Mouse (Mus musculus) kidney, embryonic 16.5 days (tissue): ENCODE measurements around the gene Hps1. TPM values are rescaled to one million over a fixed set of nuclear protein-coding genes. Genes with fewer than 3 reads are reported as not detected.

Source experiments
- ATAC-seq: fragments of 200-750 bp; cut with Nextera tagmentation; 2 replicates; pipeline ENCODE4 v1.8.0; 2017; ENCODE audit warnings: moderate TSS enrichment; ENCODE audit not compliant: low FRiP score, low TSS enrichment
- H3K27ac ChIP-seq: fragments of 300-500 bp; sonication (generic); 2 replicates; pipeline ENCODE4 v1.5.1; 2014; ENCODE audit warnings: low read length
- H3K27me3 ChIP-seq: fragments of 300-500 bp; sonication (generic); 2 replicates; pipeline ENCODE4 v1.6.1; 2014; ENCODE audit warnings: low read length, control low read depth, mixed read lengths; ENCODE audit not compliant: insufficient read depth
- H3K36me3 ChIP-seq: fragments of 300-500 bp; sonication (generic); 2 replicates; pipeline ENCODE4 v1.6.1; 2014; ENCODE audit warnings: low read length, control low read depth, mixed read lengths; ENCODE audit not compliant: insufficient read depth
- H3K4me1 ChIP-seq: fragments of 300-500 bp; sonication (generic); 2 replicates; pipeline ENCODE4 v1.6.1; 2014; ENCODE audit warnings: low read length, control low read depth, mixed read lengths; ENCODE audit not compliant: insufficient read depth
- H3K4me2 ChIP-seq: fragments of 300-500 bp; sonication (generic); replicated peaks from 2 replicates; pipeline ENCODE4 v1.6.1; 2014; ENCODE audit warnings: low read depth, low read length
- H3K4me3 ChIP-seq: fragments of 300-500 bp; sonication (generic); 2 replicates; pipeline ENCODE4 v1.5.1; 2014; ENCODE audit warnings: mild to moderate bottlenecking, low read length
- H3K9ac ChIP-seq: fragments of 300-500 bp; sonication (generic); replicated peaks from 2 replicates; pipeline ENCODE4 v1.6.1; 2014; ENCODE audit warnings: low read length
- H3K9me3 ChIP-seq: fragments of 300-500 bp; sonication (generic); 2 replicates; pipeline ENCODE4 v1.6.1; 2016; ENCODE audit warnings: low read length, control low read depth
- WGBS: fragments of 180-500 bp; shearing (Covaris S2); extraction: QIAGEN DNeasy Blood & Tissue Kit; methylation state at CpG from one replicate; pipeline ENCODE4 v1.1.7; 2014; 5-methylcytosine and 5-hydroxymethylcytosine counted together
- polyA plus RNA-seq: library from polyadenylated mRNA; unstranded; fragments of >200 nt; fragmentation: Nextera tagmentation; extraction: Ambion mirVana; gene quantifications from 2 replicates; pipeline ENCODE4 v1.2.1, GENCODE M21; 2015

Hps1 gene
- polyA plus RNA-seq, 1 experiment from 2014 or later = 16.8 TPM

GRCm38 (mm10) chr19:42725973-42726350 is 53.8 kb downstream of the Hps1 start:
- peak; percentile 36; the same call in 1 of the 2 replicates for ATAC-seq
- H3K9me3 ChIP-seq = no peaks in the 10 kb centered on the region
- no peaks in the 10 kb centered on the region for H3K36me3 ChIP-seq
- H3K4me3 ChIP-seq = no peak overlapping the region
- H3K4me2 ChIP-seq = no peak overlapping the region
- peak overlapping the region; percentile 70; the same call in 1 of the 2 replicates for H3K27ac ChIP-seq
- no peak overlapping the region for H3K9ac ChIP-seq
- WGBS = 36% methylated on average over 3 of the region's 3 CpGs
- H3K27me3 ChIP-seq = no peaks in the 10 kb centered on the region
- H3K4me1 ChIP-seq = peaks cover 32% of the 10 kb centered on the region

DNA sequence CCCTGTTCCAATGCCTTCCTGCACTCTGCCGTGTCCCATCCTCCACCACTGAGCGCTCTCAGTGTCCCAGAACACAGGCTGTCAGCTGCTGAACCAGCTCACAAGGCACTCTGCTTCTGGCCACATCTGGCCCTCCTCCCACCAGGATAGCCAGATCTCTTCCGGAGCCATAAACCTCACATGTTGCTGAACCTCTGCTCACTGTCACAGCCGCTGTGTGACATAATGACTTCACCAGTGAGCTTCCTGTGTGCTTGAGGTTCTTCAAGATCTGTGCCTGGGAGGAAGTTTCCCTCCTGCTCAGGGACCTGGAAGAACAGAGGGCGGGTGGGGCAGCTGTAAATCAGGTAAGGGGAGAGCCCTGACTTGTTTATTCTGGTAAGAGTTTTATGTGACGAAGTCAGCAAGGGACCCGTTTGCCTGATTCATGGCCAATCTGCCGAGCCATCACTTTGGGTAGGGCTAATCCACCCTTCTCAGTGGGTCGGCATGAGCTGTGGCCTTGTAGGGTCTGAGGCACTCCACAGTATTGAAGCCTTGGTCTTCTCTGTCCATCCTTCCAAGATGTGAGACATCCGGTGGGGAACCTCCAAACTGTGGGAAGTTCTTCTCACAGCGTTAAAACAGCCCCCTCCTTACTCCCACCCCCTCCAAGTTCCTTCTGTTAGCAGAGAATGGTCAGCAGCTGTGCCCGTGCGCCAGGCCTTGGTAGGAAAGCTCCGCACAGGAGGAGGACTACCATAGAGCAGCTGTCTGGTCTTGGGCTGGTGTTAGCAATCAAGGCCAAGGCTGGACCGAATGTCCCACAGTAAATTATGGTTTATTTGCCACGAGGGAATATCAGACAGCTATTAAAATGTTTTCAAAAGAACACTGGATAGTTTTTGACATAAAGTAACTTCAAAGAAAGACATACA is 54.5 kb downstream of the Hps1 start:
- H3K4me1 ChIP-seq = peaks cover 32% of the 10 kb centered on the region
- 14% methylated on average over 16 of the region's 16 CpGs for WGBS
- H3K9ac ChIP-seq = no peak overlapping the region
- no peaks in the 10 kb centered on the region for H3K9me3 ChIP-seq
- ATAC-seq = peak; percentile 70
- H3K4me2 ChIP-seq = no peak overlapping the region
- H3K27ac ChIP-seq = peak overlapping the region; percentile 70
- H3K36me3 ChIP-seq = no peaks in the 10 kb centered on the region
- no peaks in the 10 kb centered on the region for H3K27me3 ChIP-seq
- no peak overlapping the region for H3K4me3 ChIP-seq

DNA sequence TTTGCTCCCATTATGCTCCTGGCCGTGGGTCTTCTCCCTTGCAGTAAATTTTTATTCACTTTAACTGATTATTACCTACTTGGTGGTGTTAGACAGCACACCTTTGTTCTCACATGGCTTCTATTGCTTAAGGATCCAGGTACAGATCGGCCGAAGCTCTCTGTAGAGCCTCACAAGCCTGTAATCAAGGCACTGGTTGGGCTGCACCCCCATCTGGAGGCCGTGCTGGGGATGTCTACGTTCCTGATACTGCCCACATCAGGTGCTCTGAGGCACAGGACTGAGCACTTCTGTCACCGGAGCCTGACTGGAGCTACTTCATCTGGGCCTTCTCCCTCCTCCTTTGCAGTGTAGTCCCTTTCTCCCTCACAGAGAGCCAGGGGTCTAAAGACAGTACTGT is 56.5 kb downstream of the Hps1 start:
- no peak for ATAC-seq
- no peaks in the 10 kb centered on the region for H3K9me3 ChIP-seq
- no peaks in the 10 kb centered on the region for H3K27me3 ChIP-seq
- no peak overlapping the region for H3K27ac ChIP-seq
- H3K4me2 ChIP-seq = no peak overlapping the region
- H3K4me1 ChIP-seq = peaks cover 43% of the 10 kb centered on the region
- no peaks in the 10 kb centered on the region for H3K36me3 ChIP-seq
- H3K4me3 ChIP-seq = no peak overlapping the region
- H3K9ac ChIP-seq = no peak overlapping the region
- 60% methylated on average over 6 of the region's 6 CpGs for WGBS

DNA sequence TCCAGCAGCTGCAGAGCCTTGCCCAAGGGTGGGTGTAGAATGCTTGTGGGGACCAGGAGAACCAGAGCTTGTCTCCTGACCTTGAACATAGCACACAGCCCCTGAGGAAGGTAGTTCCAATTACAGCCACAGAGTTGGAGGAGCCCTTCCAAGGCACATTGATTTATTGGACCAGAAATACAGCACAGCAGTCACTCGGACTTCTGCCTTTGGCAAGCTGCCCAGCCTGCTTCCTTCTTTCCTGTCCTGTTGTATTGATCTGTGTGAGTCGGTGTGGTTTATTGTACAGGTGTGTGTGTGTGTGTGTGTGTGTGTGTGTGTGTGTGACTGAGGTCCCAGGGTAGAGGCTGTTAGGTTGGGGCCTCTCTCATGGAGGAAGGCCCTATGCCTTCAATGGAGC is 57.3 kb downstream of the Hps1 start:
- Histone ChIP-seq H3K4me3 (no peak overlapping the region), H3K9me3 (no peaks in the 10 kb centered on the region), H3K27ac (no peak overlapping the region), H3K9ac (no peak overlapping the region), H3K27me3 (no peaks in the 10 kb centered on the region), H3K36me3 (no peaks in the 10 kb centered on the region), H3K4me1 (peaks cover 43% of the 10 kb centered on the region), H3K4me2 (no peak overlapping the region)
- peak; percentile 55 for ATAC-seq
- WGBS = 2% methylated on average over 2 of the region's 2 CpGs

DNA sequence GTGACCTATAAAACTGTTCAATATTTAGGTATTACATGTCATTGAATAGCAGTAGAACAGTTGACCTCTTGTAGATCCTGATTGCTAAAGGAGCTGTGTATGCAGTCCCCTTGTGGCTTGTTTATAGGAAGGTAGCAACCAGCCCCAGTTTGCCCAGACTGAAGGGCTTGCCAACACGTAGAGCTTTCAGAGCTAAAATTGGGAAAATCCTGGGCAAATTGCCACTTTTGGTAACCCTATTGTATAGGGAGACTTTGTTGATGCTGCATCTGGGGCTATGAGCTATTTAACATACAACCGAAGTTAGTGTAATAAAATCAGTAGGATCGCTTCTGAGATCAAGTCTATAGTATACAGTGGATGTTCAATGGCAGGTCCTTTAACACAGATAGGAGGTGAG is 61.7 kb downstream of the Hps1 start:
- Histone ChIP-seq H3K9ac (no peak overlapping the region), H3K27ac (no peak overlapping the region), H3K9me3 (no peaks in the 10 kb centered on the region), H3K4me2 (no peak overlapping the region), H3K4me3 (no peak overlapping the region), H3K27me3 (no peaks in the 10 kb centered on the region), H3K4me1 (peaks cover 23% of the 10 kb centered on the region; the same call in 1 of the 2 replicates), H3K36me3 (no peaks in the 10 kb centered on the region)
- no peak for ATAC-seq
- WGBS = 86% methylated on average over 3 of the region's 3 CpGs

DNA sequence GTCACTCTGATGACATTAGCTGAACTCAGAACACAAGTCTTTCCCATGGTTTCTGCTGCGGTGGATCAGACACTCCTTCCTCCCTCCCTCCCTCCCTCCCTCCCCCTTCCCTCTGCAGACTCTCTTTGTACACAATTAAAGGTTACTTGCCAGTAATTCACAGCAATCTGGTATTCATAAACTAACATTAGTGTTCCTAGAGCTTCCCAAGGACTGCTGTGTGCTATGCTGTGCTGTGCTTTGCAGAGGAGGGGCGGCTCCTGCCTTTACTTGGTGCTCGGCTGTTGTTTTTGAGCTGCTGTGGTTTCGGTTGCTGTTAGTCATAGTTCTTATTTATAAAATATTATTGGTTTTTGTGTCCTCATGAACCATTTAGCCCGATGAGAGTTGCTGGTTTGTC is 62.1 kb downstream of the Hps1 start:
- no peak for ATAC-seq
- Histone ChIP-seq H3K9ac (no peak overlapping the region), H3K27ac (no peak overlapping the region), H3K9me3 (no peaks in the 10 kb centered on the region), H3K36me3 (no peaks in the 10 kb centered on the region), H3K4me3 (no peak overlapping the region), H3K4me2 (no peak overlapping the region), H3K27me3 (no peaks in the 10 kb centered on the region), H3K4me1 (peaks cover 20% of the 10 kb centered on the region; the same call in 1 of the 2 replicates)
- WGBS = 66% methylated on average over 5 of the region's 5 CpGs

DNA sequence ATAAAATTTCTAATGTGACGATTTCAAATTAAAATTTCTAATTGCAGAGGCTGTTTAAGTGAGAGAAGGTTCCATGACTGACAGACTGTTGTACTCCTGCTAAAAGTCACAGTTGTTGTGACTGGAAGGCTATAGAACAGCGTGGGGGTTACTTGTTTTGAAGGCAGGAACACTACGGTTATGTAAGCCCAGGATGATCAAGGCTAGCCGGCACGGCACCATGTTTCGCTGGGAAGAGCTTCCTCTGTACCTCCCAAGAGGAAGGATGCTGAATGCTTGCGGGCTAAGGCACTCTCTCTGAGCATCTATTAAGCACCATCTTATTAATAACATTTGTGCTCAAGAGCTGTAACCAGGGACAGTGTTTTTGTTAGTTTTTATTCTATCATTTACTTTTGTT is 63.3 kb downstream of the Hps1 start:
- no peak for ATAC-seq
- no peaks in the 10 kb centered on the region for H3K36me3 ChIP-seq
- H3K4me2 ChIP-seq = no peak overlapping the region
- H3K4me3 ChIP-seq = no peak overlapping the region
- no peak overlapping the region for H3K9ac ChIP-seq
- no peaks in the 10 kb centered on the region for H3K27me3 ChIP-seq
- H3K4me1 ChIP-seq = peaks cover 10% of the 10 kb centered on the region; the same call in 1 of the 2 replicates
- H3K9me3 ChIP-seq = no peaks in the 10 kb centered on the region
- H3K27ac ChIP-seq = no peak overlapping the region
- WGBS = 62% methylated on average over 7 of the region's 7 CpGs

GRCm38 (mm10) chr19:42713770-42714169 is 66.0 kb downstream of the Hps1 start:
- H3K9me3 ChIP-seq = no peaks in the 10 kb centered on the region
- no peaks in the 10 kb centered on the region for H3K36me3 ChIP-seq
- no peak overlapping the region for H3K4me2 ChIP-seq
- H3K9ac ChIP-seq = no peak overlapping the region
- 83% methylated on average over 9 of the region's 9 CpGs for WGBS
- H3K4me1 ChIP-seq = no peaks in the 10 kb centered on the region
- H3K27me3 ChIP-seq = no peaks in the 10 kb centered on the region
- H3K4me3 ChIP-seq = no peak overlapping the region
- no peak overlapping the region for H3K27ac ChIP-seq
- ATAC-seq = no peak
